Mouse (Mus musculus) ovary, adult 18-20 months (tissue): Measurements from ENCODE around the gene Fkbp1b.
A peak's percentile ranks its signal among the peaks of the same experiment; 100 is the strongest.
"Not testable (repeated sequence)": the region's sequence is repeated elsewhere in the genome, so short reads cannot be mapped to it uniquely, and the experiment has no call there.

Experiments
- DNase-seq: peaks from one replicate; pipeline ENCODE4 v3.0.0; 2022; ENCODE audit warnings: low spot score, mixed read lengths

Gene Fkbp1b

GRCm38 (mm10) chr12:4841392-4841887, at the start of gene Fkbp1b:
Fkbp1b (minus strand) TSS chr12:4841591.
- DNase-seq, result peak; percentile 28

- no peak for DNase-seq
Measured at GRCm38 (mm10) chr12:4889891-4890290, 48.5 kb upstream of the Fkbp1b start.

- DNase-seq, result no peak
Measured at GRCm38 (mm10) chr12:4889251-4889650, 47.9 kb upstream of the Fkbp1b start.

- DNase-seq, result no peak
Measured at GRCm38 (mm10) chr12:4888739-4889138, 47.3 kb upstream of the Fkbp1b start.

- not testable (repeated sequence) for DNase-seq
Measured at GRCm38 (mm10) chr12:4886581-4886980, 45.2 kb upstream of the Fkbp1b start.

GRCm38 (mm10) chr12:4885062-4885461, 43.7 kb upstream of the Fkbp1b start:
- no peak for DNase-seq

- DNase-seq, result no peak
Measured at GRCm38 (mm10) chr12:4882086-4882485, 40.7 kb upstream of the Fkbp1b start.

GRCm38 (mm10) chr12:4879048-4879447, 37.7 kb upstream of the Fkbp1b start:
- no peak for DNase-seq

- DNase-seq, result no peak
Measured at GRCm38 (mm10) chr12:4878296-4878783, 36.9 kb upstream of the Fkbp1b start.

- no peak for DNase-seq
Measured at GRCm38 (mm10) chr12:4875623-4876022, 34.2 kb upstream of the Fkbp1b start.

GRCm38 (mm10) chr12:4874161-4874927, 33.0 kb upstream of the Fkbp1b start, which contains the start of gene Mfsd2b:
Mfsd2b (minus strand) TSS chr12:4874359.
- DNase-seq, result peak; percentile 52

GRCm38 (mm10) chr12:4873531-4873930, 32.1 kb upstream of the Fkbp1b start:
- DNase-seq, result no peak

- DNase-seq, result no peak
Measured at GRCm38 (mm10) chr12:4872983-4873477, 31.6 kb upstream of the Fkbp1b start.

- DNase-seq, result no peak
Measured at GRCm38 (mm10) chr12:4872273-4872672, 30.9 kb upstream of the Fkbp1b start.

GRCm38 (mm10) chr12:4871260-4871659, 29.9 kb upstream of the Fkbp1b start:
- DNase-seq, result no peak

- no peak for DNase-seq
Measured at GRCm38 (mm10) chr12:4868924-4869323, 27.5 kb upstream of the Fkbp1b start.

- DNase-seq, result no peak
Measured at GRCm38 (mm10) chr12:4864338-4864690, 22.9 kb upstream of the Fkbp1b start.

GRCm38 (mm10) chr12:4863654-4864337, 22.4 kb upstream of the Fkbp1b start:
- no peak for DNase-seq

GRCm38 (mm10) chr12:4862672-4863071, 21.3 kb upstream of the Fkbp1b start:
- no peak for DNase-seq

GRCm38 (mm10) chr12:4859241-4859914, 18.0 kb upstream of the Fkbp1b start:
- no peak for DNase-seq

GRCm38 (mm10) chr12:4856834-4857233, 15.4 kb upstream of the Fkbp1b start:
- DNase-seq, result no peak

GRCm38 (mm10) chr12:4856160-4856559, 14.8 kb upstream of the Fkbp1b start:
- DNase-seq, result no peak
